Mouse (Mus musculus): Measurements from ENCODE around the gene Clptm1. TPM values are rescaled to one million over a fixed set of nuclear protein-coding genes. Genes with fewer than 3 reads are reported as not detected.
"Not testable (repeated sequence)": the region's sequence is repeated elsewhere in the genome, so short reads cannot be mapped to it uniquely, and the experiment has no call there.

Clptm1 gene
- polyA plus RNA-seq, 1 experiment from 2014 or later = 98.6 TPM

- H3K36me3 ChIP-seq (ENCODE audit: control insufficient read depth, insufficient read depth, low read length) = no peaks in the 10 kb centered on the region
- WGBS = 88% methylated on average over 4 of the region's 4 CpGs
- H3K9ac ChIP-seq (ENCODE audit: low read length) = no peak overlapping the region
- H3K27me3 ChIP-seq (ENCODE audit: control insufficient read depth, insufficient read depth, low read length) = no peaks in the 10 kb centered on the region
- H3K4me3 ChIP-seq (ENCODE audit: control insufficient read depth in 1 of 2, insufficient read depth in 1 of 2, low read depth in 1 of 2, low read length in 2 of 2) = no peak overlapping the region
- H3K4me1 ChIP-seq (ENCODE audit: control insufficient read depth in 2 of 2, insufficient read depth in 2 of 2, low read length in 2 of 2) = peaks cover 22 to 28% of the 10 kb centered on the region in 2 experiments
- no peak overlapping the region for H3K4me2 ChIP-seq (ENCODE audit: low read length)
- H3K27ac ChIP-seq (replicated peaks in 1 of 2; ENCODE audit: control insufficient read depth in 1 of 2, insufficient read depth in 1 of 2, low read depth in 2 of 2, low read length in 2 of 2) = no peak overlapping the region
- no peak for ATAC-seq (ENCODE audit: insufficient number of reproducible peaks, insufficient read depth, low FRiP score, low read depth)
- H3K9me3 ChIP-seq (ENCODE audit: control insufficient read depth, low read length) = no peaks in the 10 kb centered on the region
Measured at GRCm38 (mm10) chr7:19690845-19691244, 26.0 kb upstream of the Clptm1 start.

- no peak overlapping the region for H3K9ac ChIP-seq (ENCODE audit: low read length)
- WGBS = 82% methylated on average over 2 of the region's 2 CpGs
- H3K4me3 ChIP-seq (ENCODE audit: control insufficient read depth in 1 of 2, insufficient read depth in 1 of 2, low read depth in 1 of 2, low read length in 2 of 2) = no peak overlapping the region
- H3K4me1 ChIP-seq (ENCODE audit: control insufficient read depth in 2 of 2, insufficient read depth in 2 of 2, low read length in 2 of 2) = peaks cover 9 to 13% of the 10 kb centered on the region in 2 experiments
- ATAC-seq (ENCODE audit: insufficient number of reproducible peaks, insufficient read depth, low FRiP score, low read depth) = no peak
- H3K27me3 ChIP-seq (ENCODE audit: control insufficient read depth, insufficient read depth, low read length) = no peaks in the 10 kb centered on the region
- H3K36me3 ChIP-seq (ENCODE audit: control insufficient read depth, insufficient read depth, low read length) = no peaks in the 10 kb centered on the region
- H3K27ac ChIP-seq (replicated peaks in 1 of 2; ENCODE audit: control insufficient read depth in 1 of 2, insufficient read depth in 1 of 2, low read depth in 2 of 2, low read length in 2 of 2) = no peak overlapping the region
- no peaks in the 10 kb centered on the region for H3K9me3 ChIP-seq (ENCODE audit: control insufficient read depth, low read length)
- H3K4me2 ChIP-seq (ENCODE audit: low read length) = no peak overlapping the region
Measured at GRCm38 (mm10) chr7:19688611-19689010, 23.8 kb upstream of the Clptm1 start.

- WGBS = 93% methylated on average over 10 of the region's 10 CpGs
- Histone ChIP-seq H3K4me1 (ENCODE audit: control insufficient read depth in 2 of 2, insufficient read depth in 2 of 2, low read length in 2 of 2) (peaks cover 3 to 9% of the 10 kb centered on the region in 2 experiments), H3K9ac (ENCODE audit: low read length) (no peak overlapping the region), H3K9me3 (ENCODE audit: control insufficient read depth, low read length) (no peaks in the 10 kb centered on the region), H3K27ac (replicated peaks in 1 of 2; ENCODE audit: control insufficient read depth in 1 of 2, insufficient read depth in 1 of 2, low read depth in 2 of 2, low read length in 2 of 2) (no peak overlapping the region), H3K27me3 (ENCODE audit: control insufficient read depth, insufficient read depth, low read length) (no peaks in the 10 kb centered on the region), H3K4me2 (ENCODE audit: low read length) (no peak overlapping the region), H3K4me3 (ENCODE audit: control insufficient read depth in 1 of 2, insufficient read depth in 1 of 2, low read depth in 1 of 2, low read length in 2 of 2) (no peak overlapping the region), H3K36me3 (ENCODE audit: control insufficient read depth, insufficient read depth, low read length) (no peaks in the 10 kb centered on the region)
- no peak for ATAC-seq (ENCODE audit: insufficient number of reproducible peaks, insufficient read depth, low FRiP score, low read depth)
Measured at GRCm38 (mm10) chr7:19688101-19688500, 23.3 kb upstream of the Clptm1 start.

- not testable (repeated sequence) for H3K27ac ChIP-seq (replicated peaks in 1 of 2; ENCODE audit: control insufficient read depth in 1 of 2, insufficient read depth in 1 of 2, low read depth in 2 of 2, low read length in 2 of 2); H3K4me1 ChIP-seq (ENCODE audit: control insufficient read depth in 2 of 2, insufficient read depth in 2 of 2, low read length in 2 of 2); ATAC-seq (ENCODE audit: insufficient number of reproducible peaks, insufficient read depth, low FRiP score, low read depth); H3K27me3 ChIP-seq (ENCODE audit: control insufficient read depth, insufficient read depth, low read length); H3K9ac ChIP-seq (ENCODE audit: low read length); H3K36me3 ChIP-seq (ENCODE audit: control insufficient read depth, insufficient read depth, low read length); H3K4me3 ChIP-seq (ENCODE audit: control insufficient read depth in 1 of 2, insufficient read depth in 1 of 2, low read depth in 1 of 2, low read length in 2 of 2); H3K4me2 ChIP-seq (ENCODE audit: low read length); H3K9me3 ChIP-seq (ENCODE audit: control insufficient read depth, low read length)
- WGBS = 45% methylated on average over 8 of the region's 8 CpGs
Measured at GRCm38 (mm10) chr7:19686927-19687583, 22.2 kb upstream of the Clptm1 start.

GRCm38 (mm10) chr7:19686521-19686920 is 21.7 kb upstream of the Clptm1 start:
- Histone ChIP-seq H3K9ac (ENCODE audit: low read length) (no peak overlapping the region), H3K4me3 (ENCODE audit: control insufficient read depth in 1 of 2, insufficient read depth in 1 of 2, low read depth in 1 of 2, low read length in 2 of 2) (no peak overlapping the region), H3K27me3 (ENCODE audit: control insufficient read depth, insufficient read depth, low read length) (no peaks in the 10 kb centered on the region), H3K36me3 (ENCODE audit: control insufficient read depth, insufficient read depth, low read length) (no peaks in the 10 kb centered on the region), H3K27ac (replicated peaks in 1 of 2; ENCODE audit: control insufficient read depth in 1 of 2, insufficient read depth in 1 of 2, low read depth in 2 of 2, low read length in 2 of 2) (no peak overlapping the region), H3K9me3 (ENCODE audit: control insufficient read depth, low read length) (no peaks in the 10 kb centered on the region), H3K4me1 (ENCODE audit: control insufficient read depth in 2 of 2, insufficient read depth in 2 of 2, low read length in 2 of 2) (no peaks in the 10 kb centered on the region), H3K4me2 (ENCODE audit: low read length) (no peak overlapping the region)
- whole genome bisulfite sequencing = 84% methylated on average over 6 of the region's 6 CpGs
- ATAC-seq (ENCODE audit: insufficient number of reproducible peaks, insufficient read depth, low FRiP score, low read depth) = no peak

- 56% methylated on average over 4 of the region's 4 CpGs for WGBS
- ATAC-seq (ENCODE audit: insufficient number of reproducible peaks, insufficient read depth, low FRiP score, low read depth) = no peak
- no peak overlapping the region for H3K4me3 ChIP-seq (ENCODE audit: control insufficient read depth in 1 of 2, insufficient read depth in 1 of 2, low read depth in 1 of 2, low read length in 2 of 2)
Measured at GRCm38 (mm10) chr7:19685374-19685773, 20.5 kb upstream of the Clptm1 start.

GRCm38 (mm10) chr7:19683771-19684201 is 19.0 kb upstream of the Clptm1 start:
- ATAC-seq (ENCODE audit: insufficient number of reproducible peaks, insufficient read depth, low FRiP score, low read depth) = no peak
- no peaks in the 10 kb centered on the region for H3K36me3 ChIP-seq (ENCODE audit: control insufficient read depth, insufficient read depth, low read length)
- H3K9me3 ChIP-seq (ENCODE audit: control insufficient read depth, low read length) = no peaks in the 10 kb centered on the region
- no peak overlapping the region for H3K4me3 ChIP-seq (ENCODE audit: control insufficient read depth in 1 of 2, insufficient read depth in 1 of 2, low read depth in 1 of 2, low read length in 2 of 2)
- H3K27ac ChIP-seq (replicated peaks in 1 of 2; ENCODE audit: control insufficient read depth in 1 of 2, insufficient read depth in 1 of 2, low read depth in 2 of 2, low read length in 2 of 2) = no peak overlapping the region
- H3K9ac ChIP-seq (ENCODE audit: low read length) = no peak overlapping the region
- H3K4me1 ChIP-seq (ENCODE audit: control insufficient read depth in 2 of 2, insufficient read depth in 2 of 2, low read length in 2 of 2) = peaks cover 0 to 4% of the 10 kb centered on the region in 2 experiments; a peak in 1 of 4 replicates
- WGBS = 82% methylated on average over 6 of the region's 6 CpGs
- no peak overlapping the region for H3K4me2 ChIP-seq (ENCODE audit: low read length)
- no peaks in the 10 kb centered on the region for H3K27me3 ChIP-seq (ENCODE audit: control insufficient read depth, insufficient read depth, low read length)

More at GRCm38 (mm10) chr7:19685374-19685773, 20.5 kb upstream of the Clptm1 start:
- H3K27me3 ChIP-seq (ENCODE audit: control insufficient read depth, insufficient read depth, low read length) = no peaks in the 10 kb centered on the region
- H3K4me2 ChIP-seq (ENCODE audit: low read length) = no peak overlapping the region
- no peaks in the 10 kb centered on the region for H3K9me3 ChIP-seq (ENCODE audit: control insufficient read depth, low read length)
- H3K4me1 ChIP-seq (ENCODE audit: control insufficient read depth in 2 of 2, insufficient read depth in 2 of 2, low read length in 2 of 2) = peaks cover 0 to 4% of the 10 kb centered on the region in 2 experiments; a peak in 1 of 4 replicates
- H3K9ac ChIP-seq (ENCODE audit: low read length) = no peak overlapping the region
- H3K36me3 ChIP-seq (ENCODE audit: control insufficient read depth, insufficient read depth, low read length) = no peaks in the 10 kb centered on the region
- H3K27ac ChIP-seq (replicated peaks in 1 of 2; ENCODE audit: control insufficient read depth in 1 of 2, insufficient read depth in 1 of 2, low read depth in 2 of 2, low read length in 2 of 2) = no peak overlapping the region

- WGBS = 62% methylated on average over 3 of the region's 3 CpGs
- H3K27me3 ChIP-seq (ENCODE audit: control insufficient read depth, insufficient read depth, low read length) = no peaks in the 10 kb centered on the region
- no peak overlapping the region for H3K4me2 ChIP-seq (ENCODE audit: low read length)
- H3K9ac ChIP-seq (ENCODE audit: low read length) = no peak overlapping the region
- H3K36me3 ChIP-seq (ENCODE audit: control insufficient read depth, insufficient read depth, low read length) = no peaks in the 10 kb centered on the region
- no peak for ATAC-seq (ENCODE audit: insufficient number of reproducible peaks, insufficient read depth, low FRiP score, low read depth)
- no peak overlapping the region for H3K4me3 ChIP-seq (ENCODE audit: control insufficient read depth in 1 of 2, insufficient read depth in 1 of 2, low read depth in 1 of 2, low read length in 2 of 2)
- no peak overlapping the region for H3K27ac ChIP-seq (replicated peaks in 1 of 2; ENCODE audit: control insufficient read depth in 1 of 2, insufficient read depth in 1 of 2, low read depth in 2 of 2, low read length in 2 of 2)
- H3K4me1 ChIP-seq (ENCODE audit: control insufficient read depth in 2 of 2, insufficient read depth in 2 of 2, low read length in 2 of 2) = peaks cover 0 to 4% of the 10 kb centered on the region in 2 experiments; a peak in 1 of 4 replicates
- no peaks in the 10 kb centered on the region for H3K9me3 ChIP-seq (ENCODE audit: control insufficient read depth, low read length)
Measured at GRCm38 (mm10) chr7:19682979-19683378, 18.1 kb upstream of the Clptm1 start.
